Mouse (Mus musculus) gastrocnemius, adult 2 months (tissue): ENCODE results near the gene Cep131. TPM values are rescaled to one million over a fixed set of nuclear protein-coding genes. Genes with fewer than 3 reads are reported as not detected.

Source experiments
- DNase-seq: peaks from one replicate; pipeline ENCODE4 v3.0.0; 2022
- H3K27ac ChIP-seq: fragments of 200-600 bp; 2 replicates; pipeline ENCODE4 v1.8.1; 2022; ENCODE audit warnings: mild to moderate bottlenecking
- H3K4me3 ChIP-seq: fragments of 200-600 bp; 2 replicates; pipeline ENCODE4 v1.8.1; 2022; ENCODE audit warnings: mild to moderate bottlenecking, moderate library complexity
- CTCF ChIP-seq: fragments of 200-600 bp; IDR thresholded peaks from 2 replicates; pipeline ENCODE4 v1.8.1; 2022; ENCODE audit warnings: antibody characterized with exemption, mild to moderate bottlenecking, moderate library complexity
- intact Hi-C: fragments of 180-260 bp; cut with DNase I; formaldehyde crosslinking; loops from one replicate; pipeline ENCODE4 v1.15.1; 2025
- total RNA-seq, 2 experiments: library from RNA; stranded (reverse); gene quantifications; 2 replicates each; pipeline ENCODE4 v1.2.3; 2021

The Cep131 gene
- total RNA-seq, 2 experiments from 2014 or later = 5.3 to 9.5 TPM

- no peak overlapping the region for H3K27ac ChIP-seq
- TF ChIP-seq CTCF = no peak
- no peak overlapping the region for H3K4me3 ChIP-seq
- DNase-seq = no peak
- intact Hi-C loops = no loop called here
Observed at GRCm38 (mm10) chr11:120063326-120063725, 23.3 kb downstream of the Cep131 start.

- H3K27ac ChIP-seq = no peak overlapping the region
- DNase-seq = no peak
- no peak overlapping the region for H3K4me3 ChIP-seq
- TF ChIP-seq CTCF = no peak
- intact Hi-C loops = no loop called here
Observed at GRCm38 (mm10) chr11:120060634-120061033, 26.0 kb downstream of the Cep131 start.

- TF ChIP-seq CTCF = no peak
- DNase-seq = no peak
- intact Hi-C loops = no loop called here
Observed at GRCm38 (mm10) chr11:120055953-120056732, 30.5 kb downstream of the Cep131 start.

GRCm38 (mm10) chr11:120053846-120054245 lies 32.8 kb downstream of the Cep131 start:
- H3K4me3 ChIP-seq = no peak overlapping the region
- H3K27ac ChIP-seq = no peak overlapping the region
- TF ChIP-seq CTCF = no peak
- intact Hi-C loops = loop anchor here (2.0 kb wide), 1 partner anchor 51 kb away; no protein-coding TSS in a partner anchor
- no peak for DNase-seq

More at GRCm38 (mm10) chr11:120055953-120056732, 30.5 kb downstream of the Cep131 start:
- no peak overlapping the region for H3K27ac ChIP-seq
- H3K4me3 ChIP-seq = no peak overlapping the region

GRCm38 (mm10) chr11:120052274-120052673 lies 34.4 kb downstream of the Cep131 start:
- H3K4me3 ChIP-seq = no peak overlapping the region
- H3K27ac ChIP-seq = peak overlapping the region; percentile 51; the same call in 1 of the 2 replicates
- TF ChIP-seq CTCF = no peak
- intact Hi-C loops = loop anchor here (2.0 kb wide), 1 partner anchor 49 kb away; no protein-coding TSS in a partner anchor
- DNase-seq = peak; percentile 53

- H3K27ac ChIP-seq = peak overlapping the region; percentile 51; the same call in 1 of the 2 replicates
- TF ChIP-seq CTCF = no peak
- no peak for DNase-seq
- no peak overlapping the region for H3K4me3 ChIP-seq
- intact Hi-C loops = no loop called here
Observed at GRCm38 (mm10) chr11:120051124-120051811, 35.4 kb downstream of the Cep131 start.

- TF ChIP-seq CTCF = no peak
- H3K27ac ChIP-seq = peak overlapping the region; percentile 38
- intact Hi-C loops = no loop called here
- H3K4me3 ChIP-seq = no peak overlapping the region
- peak; percentile 44 for DNase-seq
Observed at GRCm38 (mm10) chr11:120049067-120049466, 37.6 kb downstream of the Cep131 start.

- intact Hi-C loops = no loop called here
- H3K27ac ChIP-seq = no peak overlapping the region
- no peak for DNase-seq
- peak overlapping the region; percentile 13; the same call in 1 of the 2 replicates for H3K4me3 ChIP-seq
- TF ChIP-seq CTCF = peak; percentile 5; the same call in 1 of the 2 replicates
Observed at GRCm38 (mm10) chr11:120048252-120048556, 38.4 kb downstream of the Cep131 start.

- intact Hi-C loops = no loop called here
- Histone ChIP-seq H3K4me3 (peak overlapping the region; percentile 81), H3K27ac (no peak overlapping the region)
- DNase-seq = no peak
- no peak for TF ChIP-seq CTCF
Observed at GRCm38 (mm10) chr11:120047531-120048251, 38.9 kb downstream of the Cep131 start.

GRCm38 (mm10) chr11:120046553-120047191 lies 40.0 kb downstream of the Cep131 start, which contains the start of gene Aatk:
Aatk (minus strand) TSS chr11:120047167.
- intact Hi-C loops = no loop called here

GRCm38 (mm10) chr11:120045839-120046552 lies 40.6 kb downstream of the Cep131 start:
- intact Hi-C loops = no loop called here
- DNase-seq = peak; percentile 69

More at GRCm38 (mm10) chr11:120046553-120047191, 40.0 kb downstream of the Cep131 start, which contains the start of gene Aatk:
- no peak for DNase-seq
- TF ChIP-seq CTCF = no peak
- Histone ChIP-seq H3K4me3 (peak within 1 kb of the TSS; percentile 81), H3K27ac (peak within 1 kb of the TSS; percentile 83)

More at GRCm38 (mm10) chr11:120045839-120046552, 40.6 kb downstream of the Cep131 start:
- no peak for TF ChIP-seq CTCF
- peak overlapping the region; percentile 83 for H3K27ac ChIP-seq
- peak overlapping the region; percentile 81 for H3K4me3 ChIP-seq
